Mouse (Mus musculus) olfactory bulb, adult 2 months (tissue): Measurements from ENCODE around the gene Slx4ip.

ENCODE experiments used
- CTCF ChIP-seq: fragments of 200-500 bp; IDR thresholded peaks from 2 replicates; pipeline ENCODE4 v1.5.1; 2012; ENCODE audit warnings: low read depth, mild to moderate bottlenecking, low read length, moderate library complexity; ENCODE audit not compliant: insufficient read depth
- POLR2A ChIP-seq: fragments of 200-500 bp; IDR thresholded peaks from 2 replicates; pipeline ENCODE4 v1.6.1; 2012; ENCODE audit warnings: mild to moderate bottlenecking, low read depth, low read length, moderate library complexity; ENCODE audit not compliant: insufficient read depth

GRCm38 (mm10) chr2:137107203-137107602 is 216.2 kb downstream of the Slx4ip start:
- no peak for TF ChIP-seq CTCF
- no peak for TF ChIP-seq POLR2A
